Comparison of ENCODE assay signal across 16 mouse cellular contexts in the genomic region with DNA sequence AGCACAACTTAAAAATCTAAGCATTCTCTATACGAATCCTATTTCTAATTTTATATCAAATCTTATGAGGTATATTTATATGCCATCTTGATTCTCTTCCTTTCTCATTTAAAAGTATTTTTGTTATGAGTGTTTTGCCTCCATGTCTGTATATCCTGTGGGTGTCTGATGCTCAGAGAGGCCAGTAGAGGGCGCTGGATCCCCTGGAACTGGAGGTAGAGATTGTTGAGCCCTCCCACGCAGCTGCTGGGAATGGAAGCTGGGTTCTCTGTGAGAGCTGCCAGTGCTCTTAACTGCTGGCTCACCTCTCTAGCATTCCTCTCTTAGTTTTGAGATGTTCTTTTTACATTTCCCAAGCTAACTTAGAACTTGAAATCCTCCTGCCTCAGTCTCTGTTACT.
DNase-seq lines count a peak whose midpoint lies in the region; ATAC-seq and TF ChIP-seq lines count a peak whose summit lies in the region.
"Had no signal": no experiment of that assay in that cellular context is flagged by ENCODE, and none has a peak within 500 bp of the region (broad histone marks: within the 10 kb centered on the region; RNA-seq: fewer than 3 reads in every experiment).

No protein-coding gene starts in this region.

- no peak overlapping the region for H3K27ac ChIP-seq in layer of hippocampus, adult 2 months
- H3K27ac ChIP-seq in MEL (ENCODE audit: control insufficient read depth, low read depth, low read length): no peak overlapping the region
- H3K27ac ChIP-seq: embryonic facial prominence, embryonic 15.5 days; forebrain, embryonic 13.5 days; heart, embryonic 13.5 days; midbrain, embryonic 13.5 days; neural tube, embryonic 13.5 days had no signal

- no peak for TF ChIP-seq EP300 in MEL (IDR thresholded peaks at IDR 0.05; ENCODE audit: low read depth in 1 of 2, low read length in 2 of 2)

- no peaks in the 10 kb centered on the region for H3K4me1 ChIP-seq in MEL (ENCODE audit: control insufficient read depth in 1 of 2, insufficient read depth in 2 of 2, low read length in 2 of 2)
- H3K4me1 ChIP-seq: embryonic facial prominence, embryonic 15.5 days; forebrain, embryonic 13.5 days; midbrain, embryonic 13.5 days; neural tube, embryonic 13.5 days had no signal

- H3K79me2 ChIP-seq in MEL (ENCODE audit: control insufficient read depth, insufficient read depth, low read length, poor library complexity): no peaks in the 10 kb centered on the region

- peak; percentile 64 for TF ChIP-seq RAD21 in MEL (IDR thresholded peaks at IDR 0.05; ENCODE audit: low read depth, low read length)

- no peak for ATAC-seq in activated CD4-positive, CD25-positive, alpha-beta regulatory T cell, adult 4 months
- ATAC-seq: forebrain, embryonic 13.5 days; midbrain, embryonic 13.5 days had no signal

- no peak overlapping the region for H3K9ac ChIP-seq in MEL (ENCODE audit: control insufficient read depth, low read depth, low read length, poor library complexity, severe bottlenecking)
- H3K9ac ChIP-seq: embryonic facial prominence, embryonic 15.5 days; forebrain, embryonic 13.5 days; heart, embryonic 13.5 days; midbrain, embryonic 13.5 days; neural tube, embryonic 13.5 days had no signal

- no peaks in the 10 kb centered on the region for H3K9me3 ChIP-seq in MEL (replicated peaks; ENCODE audit: insufficient read depth, low read length)
- H3K9me3 ChIP-seq: embryonic facial prominence, embryonic 15.5 days; forebrain, embryonic 13.5 days; heart, embryonic 13.5 days; midbrain, embryonic 13.5 days; neural tube, embryonic 13.5 days had no signal

- peak; percentile 35; the same call in 1 of the 2 replicates for TF ChIP-seq CTCF in layer of hippocampus, adult 2 months (conservative IDR thresholded peaks at IDR 0.05)
- TF ChIP-seq CTCF in MEL (IDR thresholded peaks at IDR 0.05 in 2 of 3, conservative IDR thresholded peaks at IDR 0.05 in 1 of 3; ENCODE audit: control insufficient read depth in 1 of 3, insufficient read depth in 1 of 3, low read depth in 2 of 3, low read length in 3 of 3, poor library complexity in 1 of 3, severe bottlenecking in 1 of 3): peak; percentile 54 to 71 (median 64)

- TF ChIP-seq POLR2A in MEL (IDR thresholded peaks at IDR 0.05; ENCODE audit: control insufficient read depth in 1 of 2, insufficient read depth in 1 of 2, low read depth in 1 of 2, low read length in 2 of 2, poor library complexity in 1 of 2): no peak

- DNase-seq in layer of hippocampus, adult 2 months (ENCODE audit: low spot score in 2 of 2): no peak
- no peak for DNase-seq in layer of hippocampus, postnatal 36 days
- peak; percentile 2 to 15 for DNase-seq in B cell, adult 2 months
- peak; percentile 46 for DNase-seq in MEL (ENCODE audit: low read depth, low spot score)
- DNase-seq in naive thymus-derived CD4-positive, alpha-beta T cell, adult 2 months (ENCODE audit: low read depth): peak; percentile 7
- DNase-seq in spleen, adult 12 weeks (ENCODE audit: low spot score): no peak
- no peak for DNase-seq in adipocyte (ENCODE audit: low spot score)
- DNase-seq: adrenal gland, adult 2 months; cerebellum, postnatal 36 days; gastrocnemius, postnatal 10 days had no signal

- H3K27me3 ChIP-seq in MEL (ENCODE audit: control insufficient read depth in 1 of 2, insufficient read depth in 2 of 2, low read length in 2 of 2): peaks cover 0 to 4% of the 10 kb centered on the region in 2 experiments; a peak in 1 of 4 replicates
- H3K27me3 ChIP-seq: embryonic facial prominence, embryonic 15.5 days; forebrain, embryonic 13.5 days; heart, embryonic 13.5 days; midbrain, embryonic 13.5 days; neural tube, embryonic 13.5 days had no signal

- no peak overlapping the region for H3K4me3 ChIP-seq in layer of hippocampus, adult 2 months
- no peak overlapping the region for H3K4me3 ChIP-seq in MEL (ENCODE audit: control insufficient read depth in 1 of 2, insufficient read depth in 1 of 2, low read depth in 2 of 2, low read length in 2 of 2)
- H3K4me3 ChIP-seq: embryonic facial prominence, embryonic 15.5 days; forebrain, embryonic 13.5 days; heart, embryonic 13.5 days; midbrain, embryonic 13.5 days; neural tube, embryonic 13.5 days had no signal

- H3K36me3 ChIP-seq in MEL (ENCODE audit: control insufficient read depth in 1 of 2, insufficient read depth in 2 of 2, low read length in 2 of 2): no peaks in the 10 kb centered on the region
- H3K36me3 ChIP-seq: embryonic facial prominence, embryonic 15.5 days; heart, embryonic 13.5 days; midbrain, embryonic 13.5 days; neural tube, embryonic 13.5 days had no signal

TF ChIP-seq in MEL, 35 proteins besides CTCF, POLR2A, EP300 and RAD21:
- TF ChIP-seq SMC3 (IDR thresholded peaks at IDR 0.05; ENCODE audit: low read depth, low read length) (peak; percentile 43), MYC (IDR thresholded peaks at IDR 0.05; ENCODE audit: low read depth, low read length) (no peak)

Comparison
In these comparisons a context has a peak if more than half of its experiments do, and no peak if none do; other contexts are left out.
1. DNase-seq: peak in B cell, adult 2 months (2 of 2), MEL (single experiment) and naive thymus-derived CD4-positive, alpha-beta T cell, adult 2 months (single experiment); none in layer of hippocampus, adult 2 months (0 of 2), layer of hippocampus, postnatal 36 days (0 of 2), spleen, adult 12 weeks (single experiment) and adipocyte (single experiment).